Mouse (Mus musculus) hindbrain, embryonic 14.5 days (tissue): ENCODE measurements around the gene Syt8. TPM values are rescaled to one million over a fixed set of nuclear protein-coding genes. Genes with fewer than 3 reads are reported as not detected.

Experiments
- ATAC-seq: fragments of 200-750 bp; cut with Nextera tagmentation; 2 replicates; pipeline ENCODE4 v1.8.0; 2017; ENCODE audit warnings: moderate number of reproducible peaks, mild to moderate bottlenecking, moderate TSS enrichment, moderate library complexity; ENCODE audit not compliant: low FRiP score
- DNase-seq: peaks from one replicate; pipeline ENCODE4 v3.0.0-alpha.2; 2015; ENCODE audit warnings: low spot score
- H3K27ac ChIP-seq: fragments of 300-500 bp; sonication (generic); 2 replicates; pipeline ENCODE4 v1.5.1; 2014; ENCODE audit warnings: mild to moderate bottlenecking, moderate library complexity
- H3K27me3 ChIP-seq: fragments of 300-500 bp; sonication (generic); 2 replicates; pipeline ENCODE4 v1.6.1; 2014; ENCODE audit warnings: mild to moderate bottlenecking, low read length, mixed read lengths; ENCODE audit not compliant: control insufficient read depth, insufficient read depth
- H3K36me3 ChIP-seq: fragments of 300-500 bp; sonication (generic); replicated peaks from 2 replicates; pipeline ENCODE4 v1.6.1; 2014; ENCODE audit not compliant: control insufficient read depth, insufficient read depth
- H3K4me1 ChIP-seq: fragments of 300-500 bp; sonication (generic); replicated peaks from 2 replicates; pipeline ENCODE4 v1.6.1; 2014; ENCODE audit warnings: antibody characterized with exemption, low read length, mixed read lengths; ENCODE audit not compliant: control insufficient read depth, insufficient read depth
- H3K4me2 ChIP-seq: fragments of 300-500 bp; sonication (generic); replicated peaks from 2 replicates; pipeline ENCODE4 v1.6.1; 2014; ENCODE audit warnings: mild to moderate bottlenecking, moderate library complexity
- H3K4me3 ChIP-seq: fragments of 300-500 bp; sonication (generic); replicated peaks from 2 replicates; pipeline ENCODE4 v1.5.1; 2014; ENCODE audit warnings: mild to moderate bottlenecking, low read length
- H3K9ac ChIP-seq: fragments of 300-500 bp; sonication (generic); 2 replicates; pipeline ENCODE4 v1.6.1; 2014
- H3K9me3 ChIP-seq: fragments of 300-500 bp; sonication (generic); 2 replicates; pipeline ENCODE4 v1.6.1; 2016; ENCODE audit warnings: low read length; ENCODE audit not compliant: control insufficient read depth
- WGBS: fragments of 180-500 bp; shearing (Covaris S2); extraction: QIAGEN DNeasy Blood & Tissue Kit; methylation state at CpG from one replicate; pipeline ENCODE4 v1.1.7; 2014; 5-methylcytosine and 5-hydroxymethylcytosine counted together
- polyA plus RNA-seq: library from polyadenylated mRNA; unstranded; fragments of >200 nt; fragmentation: Nextera tagmentation; extraction: Ambion mirVana; gene quantifications from 2 replicates; pipeline ENCODE4 v1.2.1, GENCODE M21; 2014

Gene Syt8
- polyA plus RNA-seq, 1 experiment from 2014 or later, result not detected

DNA sequence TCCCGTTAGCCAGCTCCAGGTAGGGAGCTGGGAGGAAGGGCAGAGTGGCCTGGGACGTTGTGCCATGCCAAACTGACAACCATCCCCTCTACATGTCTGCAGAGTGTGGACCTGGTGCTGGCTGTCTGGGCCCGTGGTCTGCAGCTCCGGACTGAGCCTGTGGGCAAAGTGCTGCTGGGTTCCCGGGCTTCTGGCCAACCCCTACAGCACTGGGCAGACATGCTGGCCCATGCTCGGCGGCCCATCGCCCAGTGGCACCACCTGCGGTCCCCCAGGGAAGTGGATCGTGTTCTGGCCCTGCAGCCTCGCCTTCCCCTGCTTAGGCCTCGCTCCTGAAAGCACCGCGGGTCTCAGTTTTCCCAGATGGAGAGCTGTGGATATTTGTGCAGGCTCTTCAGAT is 5.3 kb downstream of the Syt8 start:
- no peak for ATAC-seq
- no peaks in the 10 kb centered on the region for H3K4me1 ChIP-seq
- H3K4me2 ChIP-seq, result no peak overlapping the region
- H3K9me3 ChIP-seq, result no peaks in the 10 kb centered on the region
- DNase-seq, result no peak
- 83% methylated on average over 14 of the region's 14 CpGs for WGBS
- H3K9ac ChIP-seq, result no peak overlapping the region
- H3K36me3 ChIP-seq, result no peaks in the 10 kb centered on the region
- no peaks in the 10 kb centered on the region for H3K27me3 ChIP-seq
- H3K4me3 ChIP-seq, result no peak overlapping the region
- H3K27ac ChIP-seq, result no peak overlapping the region

DNA sequence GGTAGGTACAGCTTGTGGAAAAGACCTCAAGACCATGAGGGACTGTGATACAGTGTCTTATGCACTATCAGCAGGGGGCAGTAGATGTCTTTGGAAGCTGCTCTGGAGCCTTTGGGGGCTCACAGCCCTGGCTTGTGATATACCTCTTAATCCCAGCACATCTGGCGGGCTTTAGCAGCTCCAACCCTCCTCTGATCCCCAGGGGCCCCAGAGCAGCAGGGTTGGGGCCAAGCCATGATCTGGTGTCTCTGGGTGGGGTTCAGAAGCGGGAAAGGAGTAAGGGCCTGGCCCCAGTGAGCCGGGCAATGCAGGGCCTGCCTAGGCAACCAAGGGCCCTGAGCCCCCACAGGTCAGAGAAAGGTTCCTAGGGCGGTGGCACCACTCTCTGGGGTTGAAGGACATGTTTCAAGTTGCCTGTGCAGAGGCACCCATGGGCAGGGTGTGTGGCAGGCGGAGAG is 6.0 kb downstream of the Syt8 start:
- H3K9me3 ChIP-seq, result no peaks in the 10 kb centered on the region
- H3K4me1 ChIP-seq, result no peaks in the 10 kb centered on the region
- ATAC-seq (peak; percentile 37; the same call in 1 of the 2 replicates), DNase-seq (peak; percentile 61)
- H3K27ac ChIP-seq, result no peak overlapping the region
- no peak overlapping the region for H3K4me3 ChIP-seq
- no peak overlapping the region for H3K4me2 ChIP-seq
- no peaks in the 10 kb centered on the region for H3K36me3 ChIP-seq
- no peaks in the 10 kb centered on the region for H3K27me3 ChIP-seq
- H3K9ac ChIP-seq, result no peak overlapping the region
- 63% methylated on average over 5 of the region's 5 CpGs for WGBS

GRCm38 (mm10) chr7:142441585-142441984 is 6.9 kb downstream of the Syt8 start, which contains the start of gene Tnni2:
TSS of gene Tnni2 (plus strand) at chr7:142441808.
- Histone ChIP-seq H3K36me3 (no peaks in the 10 kb centered on the region), H3K9me3 (no peaks in the 10 kb centered on the region), H3K9ac (no peak within 1 kb of the TSS), H3K4me3 (no peak within 1 kb of the TSS), H3K4me2 (no peak within 1 kb of the TSS), H3K27me3 (no peaks in the 10 kb centered on the region), H3K4me1 (no peaks in the 10 kb centered on the region), H3K27ac (no peak within 1 kb of the TSS)
- ATAC-seq (no peak), DNase-seq (no peak)
- WGBS, result 80% methylated on average over 9 of the region's 9 CpGs

GRCm38 (mm10) chr7:142442081-142442907 is 7.6 kb downstream of the Syt8 start:
- H3K4me2 ChIP-seq, result no peak overlapping the region
- no peaks in the 10 kb centered on the region for H3K4me1 ChIP-seq
- H3K27me3 ChIP-seq, result no peaks in the 10 kb centered on the region
- WGBS, result 85% methylated on average over 9 of the region's 9 CpGs
- H3K4me3 ChIP-seq, result no peak overlapping the region
- ATAC-seq (no peak), DNase-seq (no peak)
- H3K27ac ChIP-seq, result no peak overlapping the region
- no peaks in the 10 kb centered on the region for H3K36me3 ChIP-seq
- no peak overlapping the region for H3K9ac ChIP-seq
- no peaks in the 10 kb centered on the region for H3K9me3 ChIP-seq

GRCm38 (mm10) chr7:142442908-142443420 is 8.3 kb downstream of the Syt8 start:
- 95% methylated on average over 7 of the region's 7 CpGs for WGBS
- ATAC-seq (no peak), DNase-seq (no peak)
- no peaks in the 10 kb centered on the region for H3K27me3 ChIP-seq
- no peak overlapping the region for H3K27ac ChIP-seq
- H3K4me1 ChIP-seq, result no peaks in the 10 kb centered on the region
- no peaks in the 10 kb centered on the region for H3K36me3 ChIP-seq
- no peak overlapping the region for H3K4me3 ChIP-seq
- no peak overlapping the region for H3K4me2 ChIP-seq
- H3K9ac ChIP-seq, result no peak overlapping the region
- H3K9me3 ChIP-seq, result no peaks in the 10 kb centered on the region

DNA sequence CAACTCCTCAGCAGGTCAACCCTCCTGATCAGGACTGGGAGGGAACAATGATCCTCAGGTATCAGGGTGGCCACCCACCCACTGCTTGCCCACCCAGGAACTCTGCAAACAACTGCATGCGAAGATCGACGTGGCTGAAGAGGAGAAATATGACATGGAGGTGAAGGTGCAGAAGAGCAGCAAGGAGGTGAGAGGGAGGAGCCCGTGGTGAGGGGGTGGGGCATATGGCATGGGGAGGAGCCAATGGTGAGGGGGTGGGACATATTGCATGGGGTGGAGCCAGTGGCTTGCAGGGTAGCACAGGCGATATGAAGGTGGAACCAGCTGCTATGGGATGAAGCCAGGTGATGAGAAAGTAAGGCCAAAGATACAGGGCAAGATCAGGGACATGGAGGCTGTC is 8.8 kb downstream of the Syt8 start:
- Histone ChIP-seq H3K4me1 (no peaks in the 10 kb centered on the region), H3K27ac (no peak overlapping the region), H3K9ac (no peak overlapping the region), H3K9me3 (no peaks in the 10 kb centered on the region), H3K27me3 (no peaks in the 10 kb centered on the region), H3K36me3 (no peaks in the 10 kb centered on the region), H3K4me2 (no peak overlapping the region), H3K4me3 (no peak overlapping the region)
- 86% methylated on average over 5 of the region's 5 CpGs for WGBS
- DNase-seq (no peak), ATAC-seq (no peak)

- ATAC-seq (no peak), DNase-seq (no peak)
- H3K27ac ChIP-seq, result no peak overlapping the region
- no peaks in the 10 kb centered on the region for H3K27me3 ChIP-seq
- H3K9me3 ChIP-seq, result no peaks in the 10 kb centered on the region
- no peaks in the 10 kb centered on the region for H3K4me1 ChIP-seq
- 94% methylated on average over 6 of the region's 6 CpGs for WGBS
- no peak overlapping the region for H3K9ac ChIP-seq
- H3K36me3 ChIP-seq, result no peaks in the 10 kb centered on the region
- no peak overlapping the region for H3K4me2 ChIP-seq
- no peak overlapping the region for H3K4me3 ChIP-seq
Observed at GRCm38 (mm10) chr7:142444171-142444570, 9.5 kb downstream of the Syt8 start.

DNA sequence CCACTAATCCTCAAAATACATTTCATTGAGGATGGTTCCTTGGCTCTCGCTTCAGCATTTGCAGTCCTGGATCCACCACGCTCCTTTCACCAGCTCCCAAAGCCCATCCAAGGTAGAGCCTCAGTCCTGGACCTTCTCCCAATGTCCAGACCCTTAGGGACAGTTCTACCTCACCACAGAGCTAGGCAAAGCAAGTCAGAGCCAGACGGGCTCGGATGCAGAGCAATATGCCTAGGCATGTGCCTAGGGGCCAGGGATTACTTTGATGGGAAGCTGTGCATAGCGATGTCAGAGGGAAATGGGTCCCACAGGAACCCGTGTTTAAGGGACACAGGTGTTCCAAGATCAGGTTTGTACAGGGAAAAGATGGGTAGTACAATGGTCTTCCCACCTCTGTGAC is 10.7 kb downstream of the Syt8 start:
- no peak for ATAC-seq
- Histone ChIP-seq H3K9me3 (no peaks in the 10 kb centered on the region), H3K36me3 (no peaks in the 10 kb centered on the region), H3K9ac (no peak overlapping the region), H3K4me2 (no peak overlapping the region), H3K27ac (no peak overlapping the region), H3K4me1 (no peaks in the 10 kb centered on the region), H3K4me3 (no peak overlapping the region), H3K27me3 (no peaks in the 10 kb centered on the region)
- WGBS, result 88% methylated on average over 6 of the region's 6 CpGs
- DNase-seq, result no peak

DNA sequence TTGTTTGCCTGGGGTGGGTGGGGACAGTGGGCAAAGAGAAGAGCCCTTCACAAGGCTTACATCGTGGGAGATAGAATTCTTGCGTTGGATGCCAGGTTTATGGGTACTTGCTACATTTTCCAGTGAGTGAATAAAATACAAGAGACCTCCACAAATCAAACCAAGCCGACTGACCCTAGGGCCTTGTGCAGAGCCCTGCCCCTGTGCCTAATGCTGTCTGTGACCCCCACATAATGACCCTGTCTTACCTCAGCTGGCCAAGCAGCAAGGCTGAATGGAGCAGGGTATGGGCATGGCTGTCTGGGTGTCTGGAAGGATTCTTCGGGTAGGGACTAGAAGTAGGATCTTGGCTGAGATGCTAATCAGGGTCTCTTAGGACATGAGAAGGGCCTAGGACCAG is 11.6 kb downstream of the Syt8 start:
- Histone ChIP-seq H3K9ac (no peak overlapping the region), H3K4me1 (no peaks in the 10 kb centered on the region), H3K27me3 (no peaks in the 10 kb centered on the region), H3K4me3 (no peak overlapping the region), H3K4me2 (no peak overlapping the region), H3K9me3 (no peaks in the 10 kb centered on the region), H3K27ac (no peak overlapping the region), H3K36me3 (no peaks in the 10 kb centered on the region)
- WGBS, result 90% methylated on average over 4 of the region's 4 CpGs
- ATAC-seq (no peak), DNase-seq (no peak)
